Mouse (Mus musculus) lung, postnatal 25 days (tissue): ENCODE data around the gene Rab43.

Experiments
- DNase-seq: peaks from one replicate; pipeline ENCODE4 v3.0.0; 2022; ENCODE audit warnings: low spot score

Gene Rab43

DNA sequence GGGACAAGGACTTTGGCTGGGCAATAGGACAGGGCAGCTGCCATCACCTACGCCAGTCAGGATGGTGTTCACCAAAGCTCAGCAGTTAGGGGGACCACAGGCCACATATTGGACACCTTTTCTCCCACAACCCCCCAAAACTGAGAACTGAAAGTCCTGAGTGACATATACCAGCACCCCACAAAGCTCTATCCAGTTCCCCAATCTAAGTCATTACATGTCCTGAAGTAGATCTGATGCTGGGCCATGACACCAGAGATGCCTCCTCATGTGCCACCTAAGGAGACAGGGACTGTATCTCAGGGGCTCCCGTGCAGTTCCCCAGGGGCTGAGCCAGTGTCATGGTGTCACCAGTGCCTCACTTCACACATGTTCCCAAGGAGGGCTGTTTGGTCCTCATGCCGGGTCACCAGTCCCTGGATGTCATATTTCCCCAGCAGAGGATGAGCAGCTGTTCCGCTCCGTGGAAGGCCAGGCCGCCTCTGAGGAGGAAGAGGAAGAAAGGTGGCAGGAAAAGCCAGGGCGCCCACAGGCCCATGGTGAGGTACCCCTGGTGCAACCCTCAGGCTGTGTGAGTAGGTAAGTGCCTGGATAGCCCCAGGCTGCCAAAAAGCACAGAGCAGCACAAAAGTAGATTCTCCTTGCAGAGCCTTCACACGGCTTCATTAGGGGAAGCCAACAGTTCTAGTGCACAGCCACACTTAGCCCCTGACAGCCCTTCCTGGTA is 61.6 kb downstream of the Rab43 start:
- DNase-seq = no peak

DNA sequence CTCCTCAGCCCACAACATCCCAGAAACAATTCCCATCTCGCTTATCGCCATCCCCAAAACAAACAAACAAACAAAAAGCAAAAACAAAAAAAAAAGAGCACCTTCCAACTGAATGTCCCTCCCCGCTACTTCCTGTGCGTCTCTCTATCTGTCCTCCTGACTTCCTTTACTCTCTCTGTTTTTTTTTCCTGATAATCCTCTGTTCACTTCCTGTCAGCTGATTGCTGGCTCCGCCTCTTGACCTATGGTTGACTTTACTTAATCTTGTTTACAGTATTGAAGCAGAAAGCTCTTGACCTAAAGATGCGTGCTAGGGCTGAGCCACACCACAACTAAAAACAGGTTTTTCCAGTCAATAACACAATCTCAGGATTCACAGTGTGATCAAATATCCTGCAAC is 63.4 kb downstream of the Rab43 start:
- DNase-seq = no peak

DNA sequence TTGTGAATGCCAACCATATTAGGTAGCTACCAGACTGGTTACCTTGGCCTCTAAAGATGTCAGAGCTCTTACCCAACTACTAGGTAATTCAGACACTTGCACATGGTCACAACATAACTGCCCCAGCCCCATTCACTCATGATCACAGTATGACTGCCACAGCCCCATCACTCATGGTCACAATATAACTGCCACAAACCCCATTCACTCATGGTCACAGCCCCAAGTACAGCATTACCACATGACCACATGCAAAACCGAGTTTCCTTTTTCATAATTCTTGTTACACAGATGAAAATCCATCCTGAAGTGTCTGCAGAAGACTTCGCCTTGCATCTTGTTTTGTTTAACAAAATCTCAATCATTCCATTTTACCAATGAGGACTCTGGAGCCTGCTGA is 63.9 kb downstream of the Rab43 start:
- DNase-seq = no peak

DNA sequence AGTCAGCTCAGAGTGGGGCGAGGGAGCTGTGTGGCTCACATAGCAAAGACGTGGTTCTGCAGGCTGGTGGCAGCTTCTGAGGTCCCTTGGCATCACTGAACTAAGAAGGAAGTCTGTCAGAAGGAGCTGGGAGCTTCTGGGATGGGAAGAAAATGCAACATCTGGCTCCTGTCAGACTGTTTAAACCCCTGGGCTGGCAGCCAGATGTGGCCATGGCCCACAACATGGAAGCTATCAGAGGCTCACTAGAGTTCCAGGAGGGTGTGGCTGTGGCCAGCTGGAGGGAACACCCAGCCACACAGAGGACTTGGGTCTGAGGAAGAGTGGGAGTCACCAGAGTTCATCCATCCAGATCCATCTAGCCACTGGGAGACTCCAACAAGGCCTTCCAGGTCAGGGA is 65.1 kb downstream of the Rab43 start:
- DNase-seq = peak; percentile 54

DNA sequence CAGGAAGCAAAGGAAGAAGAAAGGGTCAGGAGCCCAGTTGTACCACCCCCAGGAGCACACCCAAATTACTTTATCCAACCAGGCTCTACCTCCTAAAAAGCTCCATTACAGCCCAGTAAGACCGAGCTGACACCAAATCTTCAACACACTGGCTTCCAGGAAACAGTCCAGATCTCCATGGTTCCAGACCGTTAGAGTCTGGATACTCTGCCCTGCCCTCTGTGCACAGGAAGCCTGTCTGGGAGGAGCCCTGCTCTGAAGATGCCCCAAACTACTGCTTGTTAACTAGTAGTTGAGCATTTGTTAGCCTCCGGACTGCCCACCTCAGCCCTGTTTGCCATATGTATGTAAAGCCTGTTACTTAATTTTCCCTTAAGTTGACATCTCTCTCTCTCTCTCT is 65.9 kb downstream of the Rab43 start:
- DNase-seq = no peak

DNA sequence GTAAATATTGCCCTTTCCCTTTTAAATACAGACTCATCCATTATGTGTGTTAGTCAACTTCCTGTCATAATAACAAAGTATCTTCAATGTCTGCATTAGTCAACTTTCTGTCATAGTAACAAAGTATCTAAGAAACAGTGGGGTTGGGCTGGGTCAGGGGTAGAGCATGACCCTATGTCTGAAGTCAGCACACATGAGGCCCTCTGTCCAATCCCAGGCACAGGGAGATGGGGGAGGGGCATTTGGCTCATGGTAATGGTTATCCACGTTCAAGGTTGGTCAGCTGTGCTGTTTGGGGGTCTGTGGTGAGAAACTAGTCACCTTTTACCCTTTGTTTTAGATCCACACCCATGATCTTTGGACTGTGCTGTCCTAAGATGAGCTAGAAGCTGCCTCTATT is 66.7 kb downstream of the Rab43 start:
- peak; percentile 40 for DNase-seq

DNA sequence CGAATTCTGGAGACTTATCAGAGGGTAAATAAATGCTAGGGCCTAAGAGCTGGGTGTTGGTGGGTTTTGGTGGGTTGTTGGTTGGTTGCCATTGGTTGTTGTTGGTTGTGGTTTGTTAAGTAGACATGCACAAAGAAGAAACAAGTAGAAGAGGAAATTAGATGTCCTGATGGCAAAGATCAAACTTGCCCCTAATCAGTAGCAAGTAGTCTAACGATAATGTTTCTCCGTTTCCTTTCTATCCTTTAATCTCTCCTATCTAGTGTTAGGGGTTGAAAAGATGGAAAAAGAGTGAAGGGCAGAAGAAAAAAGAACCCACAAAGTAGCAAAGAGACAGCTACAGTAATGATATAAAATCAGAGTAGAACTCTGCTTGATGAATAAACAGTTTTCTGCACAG is 67.3 kb downstream of the Rab43 start:
- DNase-seq = no peak

DNA sequence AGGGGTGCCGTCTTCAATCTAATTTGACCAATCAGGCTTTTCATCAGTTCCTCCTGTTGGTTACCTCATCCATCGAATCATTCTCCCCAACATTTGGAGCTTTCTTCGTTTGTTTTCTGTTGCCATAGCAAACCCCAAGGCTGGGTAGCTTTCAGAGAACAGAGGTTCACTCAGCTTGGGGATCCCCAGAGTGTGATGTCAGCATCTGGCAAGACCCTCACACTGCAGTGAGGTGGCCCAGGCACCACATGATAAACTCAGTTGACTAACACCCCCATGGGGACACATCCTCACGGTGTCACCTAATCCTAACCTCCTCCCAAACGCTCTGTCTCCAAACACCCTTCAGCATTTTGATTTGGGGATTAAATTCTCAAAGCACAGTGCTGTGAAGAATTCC is 68.7 kb downstream of the Rab43 start:
- DNase-seq = no peak

DNA sequence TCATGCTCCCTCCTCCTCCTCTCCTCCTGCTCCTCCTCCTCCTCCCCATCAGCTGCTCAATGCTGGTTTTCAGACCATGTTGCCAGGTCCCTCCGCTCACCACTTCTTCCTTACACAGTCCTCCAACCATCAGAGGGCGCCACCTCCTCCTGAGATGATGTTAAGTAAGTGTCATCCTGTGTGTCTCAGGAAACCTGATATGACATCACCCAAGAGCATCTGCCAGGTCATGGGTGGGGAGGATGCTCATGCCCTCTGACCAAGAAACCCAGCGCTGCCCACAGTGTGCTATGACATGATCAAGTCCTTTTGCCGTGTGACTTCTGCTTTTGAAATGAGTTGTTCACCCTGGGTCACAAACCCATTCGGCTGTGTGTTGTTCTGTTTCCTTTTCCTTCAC is 69.2 kb downstream of the Rab43 start:
- DNase-seq = no peak

DNA sequence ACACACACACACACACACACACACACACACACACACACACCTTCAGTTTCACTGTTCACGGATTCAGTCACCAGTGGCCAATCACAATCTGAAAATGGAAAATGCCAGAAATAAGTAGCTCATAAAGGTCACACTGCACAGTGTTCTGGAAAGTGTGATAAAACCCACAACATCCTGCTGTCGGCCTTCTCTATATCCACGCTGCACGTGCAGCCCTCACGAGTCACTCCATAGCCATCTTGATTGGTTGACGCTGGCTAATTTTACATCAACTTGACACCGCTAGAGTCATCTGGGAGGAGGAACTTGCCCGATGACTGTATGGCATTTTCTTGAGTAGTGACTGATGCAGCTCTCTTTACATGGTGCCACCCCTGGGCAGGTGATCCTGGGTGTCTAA is 70.0 kb downstream of the Rab43 start:
- no peak for DNase-seq

DNA sequence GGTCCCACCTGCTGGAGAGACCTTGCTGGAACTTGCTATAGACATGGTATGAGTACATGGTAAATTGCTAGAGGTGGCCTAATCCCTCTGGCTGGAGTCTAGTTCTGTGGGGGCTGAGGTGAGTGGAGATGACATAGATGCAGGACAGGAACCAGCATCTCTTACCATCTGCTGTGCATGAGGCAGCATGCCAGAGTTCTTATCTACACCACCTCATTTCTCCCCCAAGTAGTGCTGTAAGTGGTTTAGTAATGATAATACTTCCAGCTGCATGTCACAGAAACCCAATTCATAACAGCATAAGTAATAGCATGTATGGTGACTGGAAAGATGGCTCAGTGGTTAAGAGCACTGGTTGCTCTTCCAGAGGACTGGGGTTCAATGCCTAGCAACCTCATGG is 71.5 kb downstream of the Rab43 start:
- no peak for DNase-seq

DNA sequence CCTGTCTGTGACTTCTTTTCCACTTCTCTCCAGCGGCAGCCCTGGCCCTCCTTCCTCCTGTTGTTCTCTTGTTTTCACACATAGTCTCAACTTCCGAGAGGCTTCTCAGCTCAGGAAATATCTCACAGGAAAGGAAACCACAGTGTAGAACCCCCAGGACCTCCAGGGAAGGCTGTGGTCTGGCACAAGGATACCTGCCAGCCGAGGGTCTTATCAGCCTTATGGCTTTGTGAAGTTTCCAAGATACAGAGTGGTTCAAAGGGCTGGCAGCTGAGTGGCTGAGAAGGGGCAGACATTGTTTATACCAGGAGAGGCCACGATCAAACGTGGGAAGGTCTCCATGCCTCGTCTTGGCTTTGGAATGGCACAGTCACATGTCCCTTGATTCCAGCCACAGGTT is 72.1 kb downstream of the Rab43 start:
- no peak for DNase-seq
